Mouse (Mus musculus) C2C12 (cell line): Measurements from ENCODE around the gene Slc37a3.

Experiments
- CTCF ChIP-seq: IDR thresholded peaks from one replicate; pipeline ENCODE4 v1.5.1; 2011; ENCODE audit not compliant: control insufficient read depth, insufficient read depth, insufficient read length
- MAX ChIP-seq: IDR thresholded peaks from one replicate; pipeline ENCODE4 v1.6.1; 2011; ENCODE audit warnings: mild to moderate bottlenecking, control low read depth
- MYOG ChIP-seq: IDR thresholded peaks from one replicate; pipeline ENCODE4 v1.6.1; 2011; ENCODE audit not compliant: control insufficient read depth, insufficient read length; ENCODE audit errors: extremely low read depth
- USF1 ChIP-seq: IDR thresholded peaks from one replicate; pipeline ENCODE4 v1.6.1; 2011; ENCODE audit warnings: low read depth, mild to moderate bottlenecking, control low read depth, moderate library complexity

DNA sequence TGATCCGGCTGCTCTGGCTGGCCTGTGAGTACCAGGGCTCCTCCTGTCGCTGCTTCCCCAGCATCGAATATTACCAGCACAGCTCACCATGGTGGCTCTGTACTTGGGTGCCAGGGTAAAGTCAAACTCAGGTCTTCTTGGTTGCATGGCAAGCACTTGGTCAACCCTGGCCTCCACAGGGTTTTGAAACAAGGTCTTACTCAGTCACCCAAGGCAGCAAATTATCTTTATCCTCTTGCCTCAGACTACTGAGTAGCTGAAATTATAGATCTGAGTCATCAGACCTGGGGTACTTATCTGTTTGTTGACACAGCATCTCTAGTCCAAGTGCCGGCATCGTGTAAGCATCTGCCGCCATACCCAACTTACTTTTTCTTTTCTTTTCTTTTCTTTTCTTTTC, 80.4 kb downstream of the Slc37a3 start:
- TF ChIP-seq CTCF (no peak), MYOG (no peak), USF1 (no peak), MAX (no peak)
